Mouse (Mus musculus) forebrain, postnatal 0 days (tissue): Measurements from ENCODE around the gene Mymk. TPM values are rescaled to one million over a fixed set of nuclear protein-coding genes. Genes with fewer than 3 reads are reported as not detected.

Experiments used
- ATAC-seq: fragments of 200-750 bp; cut with Nextera tagmentation; 2 replicates; pipeline ENCODE4 v1.8.0; 2017; ENCODE audit warnings: mild to moderate bottlenecking, moderate library complexity
- DNase-seq: peaks from one replicate; pipeline ENCODE4 v3.0.0-alpha.2; 2015
- H3K27ac ChIP-seq: fragments of 300-500 bp; sonication (generic); 2 replicates; pipeline ENCODE4 v1.5.1; 2014; ENCODE audit warnings: low read depth, mild to moderate bottlenecking, antibody characterized with exemption, low read length, moderate library complexity, mixed read lengths
- H3K27me3 ChIP-seq: fragments of 300-500 bp; sonication (generic); 2 replicates; pipeline ENCODE4 v1.6.1; 2014; ENCODE audit warnings: mild to moderate bottlenecking, low read length, mixed read lengths; ENCODE audit not compliant: insufficient read depth
- H3K36me3 ChIP-seq: fragments of 300-500 bp; sonication (generic); 2 replicates; pipeline ENCODE4 v1.6.1; 2014; ENCODE audit warnings: mild to moderate bottlenecking, moderate library complexity; ENCODE audit not compliant: insufficient read depth
- H3K4me1 ChIP-seq: fragments of 300-500 bp; sonication (generic); 2 replicates; pipeline ENCODE4 v1.6.1; 2014; ENCODE audit warnings: antibody characterized with exemption; ENCODE audit not compliant: insufficient read depth
- H3K4me2 ChIP-seq: fragments of 300-500 bp; sonication (generic); 2 replicates; pipeline ENCODE4 v1.6.1; 2014; ENCODE audit warnings: low read depth, mild to moderate bottlenecking, moderate library complexity
- H3K4me3 ChIP-seq: fragments of 300-500 bp; sonication (generic); 2 replicates; pipeline ENCODE4 v1.5.1; 2014; ENCODE audit warnings: low read depth, low read length, mixed read lengths
- H3K9ac ChIP-seq: fragments of 300-500 bp; sonication (generic); 2 replicates; pipeline ENCODE4 v1.6.1; 2014; ENCODE audit warnings: mild to moderate bottlenecking
- H3K9me3 ChIP-seq: fragments of 300-500 bp; sonication (generic); 2 replicates; pipeline ENCODE4 v1.6.1; 2016; ENCODE audit warnings: low read length
- CTCF ChIP-seq: sonication (generic); IDR thresholded peaks from 2 replicates; pipeline ENCODE4 v1.5.1; 2016; ENCODE audit warnings: antibody characterized with exemption, control low read depth, low read depth
- WGBS: fragments of 180-500 bp; shearing (Covaris S2); extraction: QIAGEN DNeasy Blood & Tissue Kit; methylation state at CpG from one replicate; pipeline ENCODE4 v1.1.7; 2014; 5-methylcytosine and 5-hydroxymethylcytosine counted together
- polyA plus RNA-seq: library from polyadenylated mRNA; unstranded; fragments of >200 nt; fragmentation: Nextera tagmentation; extraction: Ambion mirVana; gene quantifications from 2 replicates; pipeline ENCODE4 v1.2.1, GENCODE M21; 2015
- total RNA-seq: library from RNA; depleted of rRNA; stranded (reverse); fragments of >200 nt; gene quantifications from 2 replicates; pipeline ENCODE4 v1.2.3, GENCODE M21; 2014

The Mymk gene
- total and polyA plus RNA-seq, 2 experiments from 2014 or later = 0.12 TPM; not detected in 1

DNA sequence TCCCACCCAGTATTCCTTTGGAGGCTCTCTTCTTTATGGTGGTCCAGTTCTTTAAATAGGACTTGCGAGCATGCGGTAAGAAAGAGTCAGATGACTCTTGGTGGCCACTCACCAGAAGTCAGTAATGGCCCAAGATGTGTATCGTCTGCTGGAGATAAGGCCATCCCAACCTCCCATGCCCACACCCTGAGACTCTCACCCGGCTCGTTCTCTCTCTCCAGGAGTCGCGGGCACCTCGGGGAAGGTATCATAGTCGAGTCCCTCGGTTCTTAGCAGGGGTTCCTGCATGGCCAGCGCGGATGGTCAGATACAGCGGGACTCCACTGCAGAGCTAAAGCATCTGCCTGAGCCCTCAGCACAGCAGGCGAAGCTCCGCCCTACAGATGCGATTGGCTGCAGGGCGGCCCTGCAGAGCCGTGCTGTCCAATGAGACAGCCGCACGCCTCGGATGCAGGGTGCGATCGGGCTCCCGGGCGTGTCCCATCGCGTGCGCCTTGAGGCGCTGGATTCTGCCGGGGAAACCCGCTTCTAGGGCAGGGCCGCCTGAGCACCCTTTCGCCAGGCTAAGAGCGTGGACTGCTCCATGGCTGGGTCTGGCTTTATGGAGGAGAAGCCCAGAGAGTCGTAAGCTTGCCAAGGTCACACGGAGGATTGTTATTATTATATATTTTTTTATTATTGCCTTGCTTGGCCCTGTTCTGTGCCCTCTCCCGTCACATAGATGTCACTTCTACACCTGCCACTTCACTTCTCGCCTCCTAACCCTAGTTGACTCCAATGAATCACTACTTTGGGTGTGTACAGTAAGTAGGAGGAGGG, 44.2 kb downstream of the Mymk start, which contains the start of gene Slc2a6:
Slc2a6 (minus strand) TSS at position 381 of the 819 bp plus-strand sequence.
- DNase-seq (peak; percentile 94), ATAC-seq (peak; percentile 100)
- TF ChIP-seq CTCF = no peak
- H3K4me2 ChIP-seq = peak within 1 kb of the TSS; percentile 60
- peak within 1 kb of the TSS; percentile 70 for H3K27ac ChIP-seq
- WGBS = 2% methylated on average over 38 of the region's 38 CpGs
- no peaks in the 10 kb centered on the region for H3K27me3 ChIP-seq
- peaks cover 11% of the 10 kb centered on the region; the same call in 1 of the 2 replicates for H3K4me1 ChIP-seq
- H3K9me3 ChIP-seq = no peaks in the 10 kb centered on the region
- H3K4me3 ChIP-seq = peak within 1 kb of the TSS; percentile 43
- H3K36me3 ChIP-seq = no peaks in the 10 kb centered on the region
- peak within 1 kb of the TSS; percentile 66 for H3K9ac ChIP-seq

DNA sequence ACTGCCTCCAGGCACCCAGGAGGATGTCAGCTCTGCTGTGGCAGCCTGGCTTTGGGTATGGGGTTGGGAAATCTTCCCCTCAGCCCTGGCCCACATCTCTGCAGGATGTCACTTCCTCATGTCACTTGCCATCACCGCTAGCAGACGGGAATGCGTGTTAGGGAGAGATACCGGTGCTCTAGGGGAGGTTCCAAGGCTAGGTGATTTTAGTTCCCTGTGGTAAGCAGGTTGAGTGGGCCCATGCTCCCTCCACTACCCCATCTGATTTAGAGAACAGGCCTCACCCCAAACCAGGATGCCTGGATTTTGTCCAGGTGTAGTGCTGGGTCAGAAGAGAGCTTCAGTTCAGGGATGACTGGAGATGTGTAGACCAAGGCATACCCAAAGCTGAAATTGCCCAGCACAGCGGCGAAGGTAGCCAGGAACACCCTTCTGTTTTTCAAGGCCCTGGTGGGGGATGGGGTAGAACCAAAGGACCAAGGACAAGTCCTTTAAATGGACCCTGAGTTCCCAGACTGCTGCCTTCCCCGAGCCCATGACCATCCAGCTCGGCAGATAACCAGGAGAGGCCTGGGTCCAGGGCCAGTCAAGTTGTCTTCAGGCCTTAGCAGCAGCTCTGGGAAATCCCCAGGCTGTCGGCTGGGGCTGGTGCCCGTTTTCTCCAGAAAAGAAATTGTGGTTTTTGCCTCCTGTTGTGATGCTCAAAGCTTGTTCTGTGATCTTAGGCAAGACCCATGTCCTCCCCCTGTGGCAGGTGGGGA, 44.9 kb downstream of the Mymk start:
- H3K9ac ChIP-seq = peak overlapping the region; percentile 66
- peaks cover 11% of the 10 kb centered on the region; the same call in 1 of the 2 replicates for H3K4me1 ChIP-seq
- DNase-seq (no peak), ATAC-seq (no peak)
- peak overlapping the region; percentile 60 for H3K4me2 ChIP-seq
- H3K27me3 ChIP-seq = no peaks in the 10 kb centered on the region
- TF ChIP-seq CTCF = no peak
- H3K27ac ChIP-seq = peak overlapping the region; percentile 70; the same call in 1 of the 2 replicates
- H3K9me3 ChIP-seq = no peaks in the 10 kb centered on the region
- no peaks in the 10 kb centered on the region for H3K36me3 ChIP-seq
- 71% methylated on average over 10 of the region's 10 CpGs for WGBS
- H3K4me3 ChIP-seq = peak overlapping the region; percentile 43

GRCm38 (mm10) chr2:27026332-27026731, 45.6 kb downstream of the Mymk start:
- no peak for ATAC-seq
- 95% methylated on average over 3 of the region's 3 CpGs for WGBS
- H3K4me2 ChIP-seq = no peak overlapping the region
- H3K9ac ChIP-seq = no peak overlapping the region
- no peaks in the 10 kb centered on the region for H3K9me3 ChIP-seq
- DNase-seq = no peak
- TF ChIP-seq CTCF = no peak
- no peaks in the 10 kb centered on the region for H3K27me3 ChIP-seq
- peaks cover 11% of the 10 kb centered on the region; the same call in 1 of the 2 replicates for H3K4me1 ChIP-seq
- H3K36me3 ChIP-seq = no peaks in the 10 kb centered on the region
- H3K27ac ChIP-seq = no peak overlapping the region
- no peak overlapping the region for H3K4me3 ChIP-seq

GRCm38 (mm10) chr2:27025545-27025944, 46.4 kb downstream of the Mymk start:
- H3K4me3 ChIP-seq = no peak overlapping the region
- no peaks in the 10 kb centered on the region for H3K36me3 ChIP-seq
- H3K27ac ChIP-seq = no peak overlapping the region
- no peaks in the 10 kb centered on the region for H3K27me3 ChIP-seq
- no peak overlapping the region for H3K4me2 ChIP-seq
- H3K4me1 ChIP-seq = peaks cover 11% of the 10 kb centered on the region; the same call in 1 of the 2 replicates
- H3K9me3 ChIP-seq = no peaks in the 10 kb centered on the region
- no peak for ATAC-seq
- no peak for DNase-seq
- WGBS = 95% methylated on average over 3 of the region's 3 CpGs
- TF ChIP-seq CTCF = no peak
- H3K9ac ChIP-seq = no peak overlapping the region

GRCm38 (mm10) chr2:27024136-27024535, 47.8 kb downstream of the Mymk start:
- Histone ChIP-seq H3K27ac (no peak overlapping the region), H3K9me3 (no peaks in the 10 kb centered on the region), H3K4me3 (no peak overlapping the region), H3K9ac (no peak overlapping the region), H3K4me2 (no peak overlapping the region), H3K27me3 (no peaks in the 10 kb centered on the region), H3K36me3 (peaks cover 3% of the 10 kb centered on the region), H3K4me1 (peaks cover 11% of the 10 kb centered on the region; the same call in 1 of the 2 replicates)
- DNase-seq (no peak), ATAC-seq (no peak)
- 83% methylated on average over 14 of the region's 14 CpGs for WGBS
- no peak for TF ChIP-seq CTCF

DNA sequence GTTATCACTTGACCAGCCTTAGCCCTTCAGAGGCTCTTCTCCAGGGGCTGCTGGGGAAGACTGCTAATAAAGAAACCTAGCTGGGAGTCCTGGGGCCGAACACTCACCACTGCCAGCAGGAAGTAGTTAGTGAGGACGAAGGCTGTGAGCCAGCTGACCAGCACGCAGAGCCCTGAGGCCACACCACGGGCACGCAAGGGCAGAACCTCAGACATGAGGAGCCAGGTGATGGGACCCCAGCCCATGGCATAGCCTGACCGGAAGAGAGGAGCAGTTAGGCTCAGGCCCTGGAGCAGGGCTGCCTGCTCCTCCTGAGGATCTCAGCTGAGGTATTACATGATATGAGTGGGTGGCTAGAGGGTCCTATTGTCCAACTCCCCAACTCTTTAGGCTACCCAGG, 49.4 kb downstream of the Mymk start:
- H3K4me1 ChIP-seq = peaks cover 11% of the 10 kb centered on the region; the same call in 1 of the 2 replicates
- H3K4me3 ChIP-seq = no peak overlapping the region
- ATAC-seq = no peak
- no peak overlapping the region for H3K27ac ChIP-seq
- H3K4me2 ChIP-seq = no peak overlapping the region
- WGBS = 79% methylated on average over 6 of the region's 6 CpGs
- peaks cover 18% of the 10 kb centered on the region for H3K36me3 ChIP-seq
- DNase-seq = no peak
- H3K27me3 ChIP-seq = no peaks in the 10 kb centered on the region
- H3K9me3 ChIP-seq = no peaks in the 10 kb centered on the region
- no peak for TF ChIP-seq CTCF
- no peak overlapping the region for H3K9ac ChIP-seq
